Mouse (Mus musculus) mouse trophoblast stem cell (cell line): ENCODE data around the gene Epha1.

Experiments used
- in situ Hi-C, 2 experiments: fragments of 300-500 bp; cut with MseI, MboI; formaldehyde crosslinking; loops; 2 replicates in 1 of 2; 3 replicates in 1 of 2; pipeline ENCODE4 v1.15.1; 2025

The Epha1 gene

DNA sequence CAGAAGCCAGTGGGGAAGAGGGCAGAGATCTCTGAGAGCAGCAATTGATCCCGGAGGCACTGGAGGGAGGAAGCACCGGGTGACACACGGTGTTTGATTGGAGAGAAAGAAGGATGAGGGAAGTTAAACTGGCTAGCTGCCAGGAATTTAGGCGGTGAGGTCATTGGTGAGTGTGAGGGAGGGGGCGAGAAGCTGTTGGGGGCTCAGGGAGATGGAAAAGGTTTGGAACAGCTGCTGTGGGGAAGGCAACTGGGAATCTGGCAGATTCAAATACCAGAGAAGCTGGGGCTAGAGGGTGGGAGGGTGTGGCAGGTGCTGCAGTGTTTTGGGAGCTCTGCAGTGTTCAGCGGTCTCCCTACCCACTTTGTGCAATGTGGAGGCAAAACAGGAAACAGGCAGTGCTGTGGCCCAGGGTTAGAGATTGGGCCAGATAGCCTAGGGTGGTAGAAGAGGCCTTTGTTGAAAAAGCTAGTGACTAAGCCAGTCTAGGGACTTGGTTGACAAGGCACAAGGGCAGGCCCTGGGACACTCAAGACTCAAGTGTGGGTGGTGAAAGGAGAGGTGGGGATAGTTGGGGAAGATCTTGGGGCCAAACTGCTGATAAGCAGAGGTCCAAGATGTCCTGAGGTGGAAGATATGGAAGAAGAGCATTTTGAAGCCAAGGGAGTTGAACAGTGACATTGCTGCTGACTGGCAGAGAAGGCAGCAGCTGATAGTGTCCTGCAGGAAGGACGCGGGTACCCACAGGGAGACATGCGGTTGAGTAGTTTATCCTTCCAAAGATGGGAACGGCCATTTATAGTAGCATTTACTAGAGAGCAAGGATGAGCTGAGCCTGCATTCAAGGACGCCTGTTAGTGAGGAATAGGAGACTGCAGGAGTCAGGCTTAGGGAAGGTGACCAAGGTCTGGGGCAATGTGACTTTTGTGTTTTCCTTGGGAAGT lies 18.7 kb downstream of the Epha1 start:
- in situ Hi-C loops: no loop called here

DNA sequence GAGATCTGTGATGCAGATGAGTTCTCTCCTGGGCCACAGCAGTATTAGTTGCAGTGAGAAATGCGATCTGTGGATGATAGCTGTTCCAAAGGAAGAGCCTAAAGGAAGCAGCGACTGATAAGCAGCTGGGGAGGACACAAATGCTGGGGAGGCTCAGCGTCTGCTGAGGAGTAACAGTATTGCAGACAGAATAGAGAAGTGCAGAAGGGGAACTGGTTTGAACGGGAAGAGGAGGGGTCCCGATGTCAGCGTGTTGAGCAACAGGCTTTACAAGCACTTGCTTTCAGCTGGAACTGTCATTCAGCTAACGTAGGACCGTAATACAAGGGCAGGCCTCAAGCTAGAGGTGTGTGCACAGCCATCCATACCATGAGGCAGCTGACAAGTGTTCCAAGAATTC lies 19.9 kb downstream of the Epha1 start:
- in situ Hi-C loops: no loop called here

DNA sequence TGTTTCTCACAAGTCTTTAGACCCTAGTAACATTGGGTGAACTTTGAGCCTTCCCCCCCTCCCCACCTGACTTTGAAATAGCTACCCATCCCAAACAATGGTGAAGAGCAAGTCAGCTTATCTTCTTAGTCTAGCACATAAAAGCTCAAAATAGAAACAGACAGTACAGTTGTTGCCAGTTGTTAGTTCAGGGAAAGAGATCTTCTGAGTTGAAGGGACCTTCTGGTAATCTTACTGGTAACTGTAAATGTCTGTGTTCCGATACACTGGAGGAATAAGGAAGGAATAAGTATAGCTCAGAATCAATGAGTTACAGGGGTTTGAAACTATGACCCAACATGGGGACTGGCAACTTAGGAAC lies 20.6 kb downstream of the Epha1 start:
- in situ Hi-C loops: no loop called here

DNA sequence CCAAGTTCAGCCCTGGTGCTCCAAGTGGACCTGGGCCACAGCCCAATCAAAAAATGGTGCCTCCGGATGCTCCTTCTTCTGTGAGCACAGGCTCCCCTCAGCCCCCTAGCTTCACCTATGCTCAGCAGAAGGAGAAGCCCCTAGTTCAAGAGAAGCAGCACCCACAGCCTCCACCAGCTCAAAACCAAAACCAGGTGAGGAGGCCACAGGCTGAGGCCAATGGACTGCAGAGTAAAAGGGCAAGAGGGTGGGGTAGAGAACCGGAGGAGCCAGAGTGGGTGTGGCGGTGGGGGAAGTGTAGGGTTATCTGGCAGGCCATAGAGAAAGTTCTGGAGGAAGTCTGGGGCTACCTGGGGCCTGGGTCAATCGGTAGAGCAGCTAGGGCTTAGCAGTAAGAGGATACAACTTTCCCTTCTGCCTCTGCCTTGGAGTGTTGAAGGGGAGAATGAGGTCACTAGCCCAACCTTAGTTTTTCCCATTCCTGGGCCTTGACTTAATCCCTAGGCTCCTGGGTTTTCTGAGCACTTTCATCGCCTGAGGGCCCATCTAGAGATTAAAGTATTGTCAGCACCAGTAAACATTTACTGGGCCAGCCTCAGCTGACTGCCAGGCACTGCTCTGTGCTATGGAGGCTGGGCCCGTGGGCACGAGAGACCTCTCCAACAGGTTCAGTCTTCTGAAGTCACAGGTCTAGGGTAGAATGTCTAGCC lies 21.1 kb downstream of the Epha1 start:
- in situ Hi-C loops: no loop called here

DNA sequence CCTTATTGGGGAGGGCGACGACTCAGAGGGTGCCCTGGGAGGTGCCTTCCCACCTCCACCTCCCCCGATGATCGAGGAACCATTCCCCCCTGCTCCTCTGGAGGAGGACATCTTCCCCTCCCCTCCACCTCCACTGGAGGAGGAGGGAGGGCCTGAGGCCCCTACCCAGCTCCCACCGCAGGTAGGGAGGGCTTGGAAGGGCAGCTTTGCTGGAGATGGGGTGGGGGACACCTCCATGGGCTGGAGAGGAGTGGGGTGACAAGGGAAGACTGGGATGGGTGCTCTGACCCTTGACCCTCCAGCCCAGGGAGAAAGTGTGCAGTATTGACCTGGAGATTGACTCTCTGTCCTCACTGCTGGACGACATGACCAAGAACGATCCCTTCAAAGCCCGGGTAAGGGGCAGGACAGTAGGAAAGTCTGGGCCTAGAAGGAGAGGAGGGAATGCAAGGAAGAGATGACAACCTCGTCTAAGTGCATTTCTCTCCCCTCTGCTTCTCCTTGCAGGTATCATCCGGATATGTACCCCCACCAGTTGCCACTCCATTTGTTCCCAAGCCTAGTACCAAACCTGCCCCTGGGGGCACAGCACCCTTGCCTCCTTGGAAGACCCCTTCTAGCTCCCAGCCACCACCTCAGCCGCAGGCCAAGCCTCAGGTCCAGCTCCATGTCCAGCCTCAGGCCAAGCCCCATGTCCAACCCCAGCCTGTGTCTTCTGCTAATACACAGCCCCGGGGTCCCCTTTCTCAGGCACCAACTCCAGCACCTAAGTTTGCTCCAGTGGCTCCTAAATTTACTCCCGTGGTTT lies 21.9 kb downstream of the Epha1 start:
- in situ Hi-C loops: no loop called here

DNA sequence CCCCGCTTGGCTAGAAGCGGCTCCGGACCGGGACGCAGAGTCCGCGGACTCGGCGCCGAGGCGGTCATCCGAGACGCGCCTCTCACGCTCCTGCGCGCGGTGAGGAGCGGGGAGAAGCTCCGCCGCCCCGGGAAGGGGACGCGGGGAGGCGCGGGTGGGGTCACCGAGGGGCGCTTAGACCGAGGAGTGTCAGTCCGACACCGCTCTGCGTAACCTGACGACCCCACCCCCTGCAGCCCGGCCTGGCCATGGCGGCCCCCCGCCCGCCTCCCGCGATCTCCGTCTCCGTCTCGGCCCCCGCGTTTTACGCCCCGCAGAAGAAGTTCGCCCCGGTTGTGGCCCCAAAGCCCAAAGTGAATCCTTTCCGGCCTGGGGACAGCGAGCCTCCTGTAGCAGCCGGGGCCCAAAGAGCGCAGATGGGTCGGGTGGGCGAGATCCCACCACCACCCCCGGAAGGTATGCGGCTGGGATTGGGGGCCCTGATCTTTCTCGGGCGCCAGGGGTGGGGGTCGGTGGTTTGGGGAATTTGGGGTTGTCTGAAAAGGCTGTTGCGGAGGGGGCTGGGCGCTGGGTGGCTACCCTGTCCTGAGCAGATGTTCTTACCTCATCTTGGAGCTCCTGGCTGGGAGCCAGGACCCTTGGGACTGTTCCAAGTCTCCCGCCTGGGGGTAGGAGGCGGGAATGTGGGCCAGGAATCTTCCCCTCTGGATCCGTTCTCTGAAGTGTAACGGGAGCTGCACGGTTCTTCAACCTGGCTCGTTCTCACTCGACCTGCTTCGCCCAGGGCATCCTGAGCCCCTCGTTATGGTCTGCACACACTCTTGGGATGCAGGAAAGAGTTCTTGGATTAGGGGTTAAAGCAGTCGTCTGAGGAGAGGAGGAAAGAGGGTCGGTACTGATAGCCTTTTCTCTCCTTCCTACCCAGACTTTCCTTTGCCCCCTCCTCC lies 22.8 kb downstream of the Epha1 start:
- in situ Hi-C loops: no loop called here

DNA sequence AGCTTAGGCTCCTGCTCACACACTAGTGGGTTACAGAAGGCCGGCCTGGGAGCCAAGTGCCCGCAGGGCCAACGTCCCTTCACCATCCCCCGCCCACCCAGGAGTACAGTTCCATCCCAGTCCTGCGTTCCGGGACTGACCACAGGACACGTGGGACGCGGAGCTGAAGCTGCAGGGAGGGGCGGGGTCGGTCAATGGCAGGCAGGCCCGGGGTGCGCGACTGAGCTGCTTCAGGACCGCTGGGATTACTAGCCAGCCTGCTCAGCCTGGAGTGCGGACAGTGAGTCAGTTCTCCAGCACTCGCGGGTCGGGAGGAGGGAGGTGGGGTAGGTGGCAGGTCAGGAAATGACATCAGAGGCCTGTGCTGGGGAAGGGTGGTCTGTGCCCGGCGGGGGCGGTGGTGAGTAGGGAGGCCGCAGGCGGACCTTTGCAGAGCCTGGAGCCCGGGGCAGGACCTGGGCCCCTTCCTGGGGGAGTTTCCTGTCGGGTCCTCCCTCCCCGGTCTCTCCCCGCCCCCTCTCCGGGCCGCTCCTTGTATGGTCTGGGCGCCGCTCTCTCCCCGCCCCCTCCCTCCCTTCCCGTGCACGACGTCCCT lies 23.5 kb downstream of the Epha1 start, which contains the start of gene Zyx:
Zyx (plus strand) TSS at position 205 of the 595 bp plus-strand sequence.
- in situ Hi-C loops: no loop called here

DNA sequence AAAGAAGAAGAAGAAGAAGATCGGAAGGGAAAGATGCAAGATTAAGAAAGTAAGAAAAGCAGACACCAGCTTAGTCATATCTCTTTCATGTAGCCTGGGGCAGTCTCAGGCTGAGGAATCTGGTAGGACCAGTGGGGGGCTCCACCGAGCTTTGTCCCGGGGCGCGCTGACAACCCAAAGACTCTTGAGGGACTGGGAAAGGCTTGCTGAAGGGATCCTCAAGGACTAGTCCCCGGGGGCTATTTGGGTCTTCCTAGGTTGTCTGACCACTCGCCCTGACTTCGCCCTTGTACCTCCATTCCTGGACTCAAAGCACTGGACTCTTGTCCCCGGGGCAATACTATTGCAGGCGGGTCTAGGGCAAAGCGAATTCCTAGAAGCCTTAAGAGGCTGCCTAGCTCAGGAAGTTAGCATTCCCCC lies 24.1 kb downstream of the Epha1 start:
- in situ Hi-C loops: no loop called here

DNA sequence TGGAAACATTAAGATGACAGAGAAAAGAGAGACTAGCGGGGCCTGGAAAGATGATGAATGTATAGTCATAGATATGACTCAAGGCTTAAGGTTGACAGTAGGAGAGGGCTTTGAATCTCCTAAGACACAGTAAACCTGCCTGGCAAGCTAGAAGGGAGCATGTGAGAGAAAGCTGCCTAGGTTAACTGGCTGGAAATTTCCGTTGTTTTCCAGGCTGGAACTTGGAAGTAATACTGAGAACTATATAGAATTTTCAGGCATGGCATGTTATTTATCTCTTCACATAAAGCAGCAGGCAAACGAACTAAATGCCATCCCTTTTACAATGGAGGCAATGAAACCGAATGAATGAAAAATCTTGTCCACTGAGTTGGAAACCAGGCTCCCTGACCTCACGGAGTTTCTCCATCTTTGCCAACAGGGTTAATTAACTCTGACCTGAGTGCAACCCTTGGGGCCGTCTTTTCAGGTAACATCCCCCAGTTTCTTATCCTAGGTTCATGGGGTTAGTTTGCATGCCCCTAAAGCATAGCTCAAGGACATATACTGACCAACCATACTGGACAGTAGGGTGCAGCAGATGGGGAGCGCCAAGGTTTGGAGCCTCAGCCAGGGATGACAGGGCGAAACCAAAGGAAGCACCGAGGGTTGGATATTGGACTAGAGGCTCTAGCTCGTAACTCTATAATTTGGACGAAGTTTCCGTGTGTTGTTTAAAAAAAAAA lies 24.6 kb downstream of the Epha1 start:
- in situ Hi-C loops: no loop called here

DNA sequence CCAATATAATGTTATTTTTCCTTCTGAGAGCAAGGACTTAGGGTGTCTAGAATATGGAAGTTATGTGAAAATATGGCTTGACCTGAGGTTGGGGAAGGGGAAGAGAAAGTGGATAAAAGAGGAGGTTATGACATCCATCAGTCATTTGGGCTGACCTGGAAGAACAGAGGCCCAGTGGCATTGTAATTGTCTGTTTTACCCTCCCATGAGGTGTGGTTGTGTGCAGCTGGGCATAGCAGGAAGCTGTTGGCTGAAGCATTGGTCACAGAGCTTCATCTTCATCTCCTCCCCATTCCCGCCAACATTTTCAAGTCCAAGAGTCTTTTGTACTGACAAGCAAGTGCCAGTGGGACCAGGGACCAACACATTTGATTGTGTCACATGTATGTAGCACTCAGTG lies 28.8 kb downstream of the Epha1 start:
- in situ Hi-C loops: no loop called here

DNA sequence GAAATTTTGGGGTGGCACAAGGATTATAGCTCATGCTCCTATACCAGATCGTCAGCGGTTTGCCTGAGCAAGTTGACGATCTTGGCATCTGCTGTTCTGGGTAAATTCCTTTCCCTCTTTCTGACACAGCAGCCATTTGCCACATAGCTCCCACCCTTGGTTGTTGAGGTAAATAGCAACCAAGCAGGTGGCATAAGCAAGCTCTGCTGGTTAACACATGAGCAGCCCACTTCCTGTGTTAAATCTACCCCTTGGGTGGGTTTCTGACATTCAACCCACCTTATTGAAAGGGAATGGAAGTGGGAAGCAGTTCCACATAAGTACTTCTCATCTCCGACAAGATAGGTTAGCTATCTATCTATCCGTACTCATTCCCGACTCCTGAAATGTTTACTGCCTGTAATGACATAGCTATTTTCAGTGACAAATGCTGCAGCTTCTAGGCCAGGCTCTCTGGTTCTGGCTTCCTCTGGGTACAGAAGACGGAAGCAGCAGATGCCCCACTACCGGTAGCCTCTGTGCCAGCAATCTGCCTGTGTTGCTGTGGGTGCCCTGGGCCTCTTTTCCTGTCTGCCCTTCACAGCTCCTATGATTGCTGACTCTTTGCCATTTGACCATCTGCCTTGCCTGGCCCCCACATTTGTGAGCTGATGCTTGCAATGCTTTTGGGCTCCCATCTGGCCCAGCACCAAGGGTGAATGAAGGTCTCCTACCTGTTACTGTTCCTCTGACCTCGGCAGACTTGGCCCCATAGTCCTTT lies 29.5 kb downstream of the Epha1 start:
- in situ Hi-C loops: no loop called here

DNA sequence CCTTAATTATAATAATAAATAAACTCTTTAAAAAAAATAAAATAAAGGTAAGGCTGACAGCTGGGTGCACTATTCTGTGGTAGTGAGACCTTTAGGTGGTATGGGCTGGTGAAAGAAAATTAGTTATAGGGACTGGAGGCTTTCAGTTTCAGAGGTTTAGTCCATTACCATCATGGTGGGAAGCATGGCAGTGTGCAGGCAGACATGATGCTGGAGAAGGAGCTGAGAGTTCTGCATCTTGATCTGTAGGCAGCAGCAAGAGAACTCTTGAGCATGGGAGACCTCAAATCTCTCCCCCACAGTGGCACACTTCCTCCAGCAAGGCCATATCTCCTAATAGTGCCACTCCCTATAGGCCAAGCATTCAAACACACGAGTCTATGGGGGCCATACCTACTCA lies 30.9 kb downstream of the Epha1 start:
- in situ Hi-C loops: no loop called here

DNA sequence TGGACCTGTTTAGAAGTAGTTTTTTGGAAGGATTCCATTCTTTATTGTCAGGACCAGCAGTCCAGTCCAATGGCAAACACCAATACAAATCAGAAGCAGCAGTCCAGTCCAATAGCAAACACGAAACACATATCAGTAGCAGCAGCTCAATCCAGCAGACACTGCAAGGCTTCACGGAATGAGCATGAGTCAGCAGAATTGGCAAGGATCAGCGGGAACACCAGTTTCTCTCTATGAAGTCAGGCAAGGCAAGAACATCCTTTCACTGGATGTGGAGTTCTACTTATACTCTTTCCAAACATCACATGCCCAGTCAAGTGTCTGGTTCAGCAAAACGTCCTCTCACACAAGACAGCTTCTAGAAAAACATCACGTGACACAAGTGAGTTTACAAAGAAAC lies 33.1 kb downstream of the Epha1 start:
- in situ Hi-C loops: no loop called here

DNA sequence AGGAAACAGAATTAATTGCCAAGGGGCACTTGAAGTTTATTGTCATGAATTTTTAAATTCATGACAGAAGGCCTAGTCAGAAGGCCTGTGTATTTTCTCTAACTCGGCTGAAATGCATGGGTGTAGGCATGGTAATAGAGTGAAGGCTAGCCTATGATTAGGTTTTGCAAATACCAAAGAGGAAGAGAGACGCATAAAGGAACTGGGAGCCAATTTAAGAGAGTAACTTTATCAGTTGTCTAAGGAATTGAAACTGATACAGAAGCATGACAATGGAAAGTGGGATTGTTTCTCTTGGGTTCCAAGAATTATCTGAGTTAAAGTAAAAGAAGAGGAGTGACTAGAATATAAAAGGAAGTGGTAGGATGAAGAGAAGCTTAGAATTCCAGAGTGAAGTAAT lies 33.9 kb downstream of the Epha1 start:
- in situ Hi-C loops: no loop called here

DNA sequence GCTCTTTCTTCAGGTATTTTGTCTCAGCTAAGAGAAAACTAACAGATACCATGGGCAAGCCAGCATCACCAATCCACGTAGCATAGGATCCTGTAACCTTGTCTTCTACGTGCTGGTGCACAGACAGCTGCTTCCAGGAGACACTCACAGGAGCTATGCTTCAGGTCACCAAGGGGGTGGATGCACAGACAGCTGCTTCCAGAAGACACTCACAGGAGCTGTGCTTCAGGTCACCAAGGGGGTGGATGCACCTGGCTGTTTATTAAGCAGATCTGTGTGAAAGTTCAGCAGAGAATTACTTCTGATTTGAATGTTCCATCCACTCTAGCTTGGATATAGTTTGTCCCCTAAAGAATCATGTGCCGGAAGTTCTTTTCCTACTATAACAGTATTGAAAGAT lies 42.1 kb downstream of the Epha1 start:
- in situ Hi-C loops: no loop called here

DNA sequence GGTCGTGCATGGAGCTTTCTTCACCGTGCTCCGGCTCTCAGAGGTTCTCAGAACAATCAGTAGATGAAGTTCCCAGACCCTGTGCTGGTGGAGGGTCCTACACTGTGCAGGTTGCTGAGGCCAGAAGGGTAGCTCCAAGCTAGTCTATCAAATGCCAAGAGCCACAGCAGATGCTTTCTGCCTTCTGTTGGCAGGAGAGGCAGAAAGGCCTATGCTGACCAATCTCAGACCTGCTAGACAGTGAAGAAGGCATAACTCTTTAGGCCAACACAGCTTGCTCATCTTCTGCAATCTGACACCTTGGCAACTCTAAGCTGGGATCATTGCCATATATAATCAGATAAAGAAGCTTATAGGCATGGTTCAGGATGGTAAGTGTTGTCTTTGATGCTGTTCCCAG lies 42.9 kb downstream of the Epha1 start:
- in situ Hi-C loops: no loop called here

DNA sequence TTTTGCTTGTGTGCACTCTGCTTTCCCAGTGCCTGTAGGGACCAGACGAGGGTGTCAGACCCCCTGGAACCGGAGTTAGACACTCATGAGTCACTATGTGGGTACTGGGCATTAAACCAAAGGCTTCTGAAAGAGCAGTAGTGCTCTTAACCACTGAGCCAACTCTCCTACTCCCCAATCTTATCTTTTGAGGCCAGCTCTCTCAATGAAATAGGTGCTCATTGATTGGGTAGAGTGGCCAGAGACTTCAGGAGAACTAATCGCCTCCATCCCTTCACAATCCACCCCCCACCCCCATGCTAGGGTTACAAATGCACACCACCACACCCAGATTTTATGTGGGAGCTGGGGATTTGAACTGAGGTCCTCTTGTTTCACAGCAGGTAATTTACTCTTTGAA lies 44.3 kb downstream of the Epha1 start:
- in situ Hi-C loops: loop anchor here in 1 of 2 experiments (10.0 kb wide), 1 partner anchor 104 kb away; no protein-coding TSS in a partner anchor

DNA sequence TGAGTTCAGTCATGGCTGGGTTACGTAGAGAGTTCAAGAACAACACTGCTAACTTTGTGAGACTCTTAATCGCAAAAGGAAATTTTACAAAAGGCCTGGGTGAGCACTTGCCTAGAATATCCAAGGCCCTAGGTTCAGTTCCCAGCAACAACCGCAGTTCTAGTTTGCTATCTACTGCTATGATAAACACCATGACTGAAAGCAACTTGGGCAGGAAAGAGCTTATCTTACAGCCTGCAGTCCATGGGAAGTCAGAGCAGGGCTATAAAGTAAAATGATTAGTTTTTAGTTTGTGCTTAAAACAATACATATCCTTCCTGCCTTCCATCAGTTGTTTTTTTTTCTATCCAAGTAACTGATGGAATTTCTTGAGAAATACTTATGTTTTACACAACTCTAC lies 46.6 kb downstream of the Epha1 start:
- in situ Hi-C loops: loop anchor here in 1 of 2 experiments (10.0 kb wide), 1 partner anchor 102 kb away; no protein-coding TSS in a partner anchor

DNA sequence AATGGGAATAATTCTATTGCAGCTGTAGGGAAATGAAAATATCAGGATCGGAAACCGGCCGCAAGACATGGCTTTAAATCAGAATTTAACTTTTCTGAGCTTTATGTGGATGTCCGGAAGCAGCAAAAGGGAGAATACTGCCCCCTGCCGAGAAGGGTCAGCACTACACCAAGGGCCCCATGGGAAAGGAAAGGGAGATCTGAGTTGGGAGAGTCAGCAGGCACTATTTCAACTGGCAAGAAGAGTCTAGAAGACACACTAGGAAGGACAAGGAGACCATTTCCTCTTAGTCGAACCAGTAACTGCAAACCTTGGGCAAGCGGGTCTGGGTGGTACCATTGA lies 47.8 kb downstream of the Epha1 start:
- in situ Hi-C loops: loop anchor here in 1 of 2 experiments (10.0 kb wide), 1 partner anchor 100 kb away; no protein-coding TSS in a partner anchor
